Mouse (Mus musculus) liver, embryonic 15.5 days (tissue): Measurements from ENCODE around the gene Baz1b. TPM values are rescaled to one million over a fixed set of nuclear protein-coding genes. Genes with fewer than 3 reads are reported as not detected.
"Not testable (repeated sequence)": the region's sequence is repeated elsewhere in the genome, so short reads cannot be mapped to it uniquely, and the experiment has no call there.

Experiments used
- ATAC-seq: fragments of 200-750 bp; cut with Nextera tagmentation; 2 replicates; pipeline ENCODE4 v1.8.0; 2017; ENCODE audit warnings: moderate number of reproducible peaks, mild to moderate bottlenecking, moderate library complexity; ENCODE audit not compliant: insufficient read depth
- H3K27ac ChIP-seq: fragments of 300-500 bp; sonication (generic); replicated peaks from 2 replicates; pipeline ENCODE4 v1.5.1; 2015; ENCODE audit warnings: mild to moderate bottlenecking, inconsistent platforms
- H3K27me3 ChIP-seq: fragments of 300-500 bp; sonication (generic); 2 replicates; pipeline ENCODE4 v1.6.1; 2015; ENCODE audit warnings: mild to moderate bottlenecking, inconsistent platforms
- H3K36me3 ChIP-seq: fragments of 300-500 bp; sonication (generic); replicated peaks from 2 replicates; pipeline ENCODE4 v1.6.1; 2015; ENCODE audit warnings: moderate library complexity, mild to moderate bottlenecking, inconsistent platforms
- H3K4me1 ChIP-seq: fragments of 300-500 bp; sonication (generic); replicated peaks from 2 replicates; pipeline ENCODE4 v1.6.1; 2015; ENCODE audit warnings: inconsistent platforms
- H3K4me2 ChIP-seq: fragments of 300-500 bp; sonication (generic); 2 replicates; pipeline ENCODE4 v1.6.1; 2015; ENCODE audit warnings: moderate library complexity, mild to moderate bottlenecking, inconsistent platforms
- H3K4me3 ChIP-seq: fragments of 300-500 bp; sonication (generic); replicated peaks from 2 replicates; pipeline ENCODE4 v1.5.1; 2015; ENCODE audit warnings: mild to moderate bottlenecking, inconsistent platforms
- H3K9ac ChIP-seq: fragments of 300-500 bp; sonication (generic); 2 replicates; pipeline ENCODE4 v1.6.1; 2015; ENCODE audit warnings: moderate library complexity, mild to moderate bottlenecking, inconsistent platforms
- H3K9me3 ChIP-seq: fragments of 300-500 bp; sonication (generic); replicated peaks from 2 replicates; pipeline ENCODE4 v1.6.1; 2016; ENCODE audit warnings: inconsistent platforms
- WGBS: fragments of 180-500 bp; shearing (Covaris S2); methylation state at CpG from one replicate; pipeline ENCODE4 v1.1.7; 2015; ENCODE audit warnings: mixed read lengths; ENCODE audit not compliant: insufficient replicate concordance; 5-methylcytosine and 5-hydroxymethylcytosine counted together
- polyA plus RNA-seq: library from polyadenylated mRNA; unstranded; fragments of >200 nt; fragmentation: Nextera tagmentation; extraction: Ambion mirVana; gene quantifications from 2 replicates; pipeline ENCODE4 v1.2.1, GENCODE M21; 2015

Gene Baz1b
- polyA plus RNA-seq, 1 experiment from 2014 or later: 18.2 TPM

GRCm38 (mm10) chr5:135192431-135192830 is 5.4 kb downstream of the Baz1b start:
- WGBS: 95% methylated on average over 1 of the region's 1 CpGs
- Histone ChIP-seq H3K9me3 (no peaks in the 10 kb centered on the region), H3K36me3 (peaks cover 78% of the 10 kb centered on the region), H3K27ac (no peak overlapping the region), H3K27me3 (no peaks in the 10 kb centered on the region), H3K4me2 (no peak overlapping the region), H3K4me3 (no peak overlapping the region), H3K4me1 (peaks cover 57% of the 10 kb centered on the region), H3K9ac (no peak overlapping the region)
- ATAC-seq: no peak

GRCm38 (mm10) chr5:135196367-135196766 is 9.3 kb downstream of the Baz1b start:
- H3K9ac ChIP-seq: no peak overlapping the region
- 47% methylated on average over 6 of the region's 6 CpGs for WGBS

GRCm38 (mm10) chr5:135202763-135203162 is 15.7 kb downstream of the Baz1b start:
- Histone ChIP-seq H3K4me1 (no peaks in the 10 kb centered on the region), H3K9me3 (no peaks in the 10 kb centered on the region), H3K4me3 (no peak overlapping the region), H3K27me3 (no peaks in the 10 kb centered on the region), H3K4me2 (no peak overlapping the region), H3K9ac (no peak overlapping the region), H3K36me3 (peaks cover 92% of the 10 kb centered on the region), H3K27ac (no peak overlapping the region)
- ATAC-seq: no peak
- WGBS: 85% methylated on average over 3 of the region's 3 CpGs

More at GRCm38 (mm10) chr5:135196367-135196766, 9.3 kb downstream of the Baz1b start:
- Histone ChIP-seq H3K4me3 (no peak overlapping the region), H3K4me2 (no peak overlapping the region), H3K9me3 (no peaks in the 10 kb centered on the region), H3K27me3 (no peaks in the 10 kb centered on the region), H3K27ac (no peak overlapping the region), H3K36me3 (peaks cover 91% of the 10 kb centered on the region), H3K4me1 (peaks cover 34% of the 10 kb centered on the region)
- no peak for ATAC-seq

GRCm38 (mm10) chr5:135208197-135208596 is 21.1 kb downstream of the Baz1b start:
- Histone ChIP-seq H3K4me2 (no peak overlapping the region), H3K36me3 (peaks cover 96% of the 10 kb centered on the region), H3K4me3 (no peak overlapping the region), H3K9me3 (no peaks in the 10 kb centered on the region), H3K27me3 (no peaks in the 10 kb centered on the region), H3K4me1 (no peaks in the 10 kb centered on the region), H3K9ac (no peak overlapping the region), H3K27ac (no peak overlapping the region)
- no peak for ATAC-seq
- 75% methylated on average over 1 of the region's 1 CpGs for WGBS

- no peak overlapping the region for H3K9ac ChIP-seq
- no peak overlapping the region for H3K4me2 ChIP-seq
- H3K27ac ChIP-seq: no peak overlapping the region
- H3K9me3 ChIP-seq: no peaks in the 10 kb centered on the region
- no peak overlapping the region for H3K4me3 ChIP-seq
- ATAC-seq: no peak
- H3K27me3 ChIP-seq: no peaks in the 10 kb centered on the region
- peaks cover 98% of the 10 kb centered on the region for H3K36me3 ChIP-seq
- WGBS: 90% methylated on average over 6 of the region's 6 CpGs
- H3K4me1 ChIP-seq: no peaks in the 10 kb centered on the region
Measured at GRCm38 (mm10) chr5:135216871-135217270, 29.8 kb downstream of the Baz1b start.

GRCm38 (mm10) chr5:135220941-135221340 is 33.9 kb downstream of the Baz1b start:
- no peak overlapping the region for H3K9ac ChIP-seq
- H3K36me3 ChIP-seq: peaks cover 95% of the 10 kb centered on the region
- H3K4me2 ChIP-seq: no peak overlapping the region
- H3K4me1 ChIP-seq: no peaks in the 10 kb centered on the region
- no peak overlapping the region for H3K27ac ChIP-seq
- H3K4me3 ChIP-seq: no peak overlapping the region
- H3K27me3 ChIP-seq: no peaks in the 10 kb centered on the region
- no peaks in the 10 kb centered on the region for H3K9me3 ChIP-seq
- ATAC-seq: no peak

- Histone ChIP-seq H3K4me2 (no peak overlapping the region), H3K9me3 (no peaks in the 10 kb centered on the region), H3K4me3 (no peak overlapping the region), H3K27me3 (no peaks in the 10 kb centered on the region), H3K36me3 (peaks cover 93% of the 10 kb centered on the region), H3K4me1 (no peaks in the 10 kb centered on the region), H3K27ac (no peak overlapping the region), H3K9ac (no peak overlapping the region)
- no peak for ATAC-seq
- WGBS: 85% methylated on average over 7 of the region's 7 CpGs
Measured at GRCm38 (mm10) chr5:135222066-135222465, 35.0 kb downstream of the Baz1b start.

GRCm38 (mm10) chr5:135224169-135224568 is 37.1 kb downstream of the Baz1b start:
- peaks cover 92% of the 10 kb centered on the region for H3K36me3 ChIP-seq
- no peak overlapping the region for H3K9ac ChIP-seq
- no peak overlapping the region for H3K4me3 ChIP-seq
- WGBS: 90% methylated on average over 3 of the region's 3 CpGs
- no peak for ATAC-seq
- no peaks in the 10 kb centered on the region for H3K27me3 ChIP-seq
- H3K27ac ChIP-seq: no peak overlapping the region
- H3K4me2 ChIP-seq: no peak overlapping the region
- no peaks in the 10 kb centered on the region for H3K9me3 ChIP-seq
- no peaks in the 10 kb centered on the region for H3K4me1 ChIP-seq

- H3K27me3 ChIP-seq, H3K4me1 ChIP-seq, H3K4me2 ChIP-seq, H3K4me3 ChIP-seq, H3K27ac ChIP-seq, H3K9me3 ChIP-seq, H3K9ac ChIP-seq, ATAC-seq: not testable (repeated sequence)
- H3K36me3 ChIP-seq: peaks cover 95% of the 10 kb centered on the region
- WGBS: 84% methylated on average over 4 of the region's 4 CpGs
Measured at GRCm38 (mm10) chr5:135225879-135226278, 38.8 kb downstream of the Baz1b start.

GRCm38 (mm10) chr5:135230186-135230585 is 43.1 kb downstream of the Baz1b start:
- no peak for ATAC-seq
- Histone ChIP-seq H3K27me3 (no peaks in the 10 kb centered on the region), H3K9ac (no peak overlapping the region), H3K4me2 (no peak overlapping the region), H3K36me3 (peaks cover 97% of the 10 kb centered on the region), H3K4me1 (no peaks in the 10 kb centered on the region; the same call in 1 of the 2 replicates), H3K4me3 (no peak overlapping the region), H3K27ac (no peak overlapping the region), H3K9me3 (no peaks in the 10 kb centered on the region)
- WGBS: 84% methylated on average over 4 of the region's 4 CpGs

- WGBS: 82% methylated on average over 8 of the region's 8 CpGs
- no peaks in the 10 kb centered on the region for H3K9me3 ChIP-seq
- no peak overlapping the region for H3K27ac ChIP-seq
- H3K4me1 ChIP-seq: no peaks in the 10 kb centered on the region; the same call in 1 of the 2 replicates
- H3K9ac ChIP-seq: no peak overlapping the region
- H3K4me3 ChIP-seq: no peak overlapping the region
- H3K27me3 ChIP-seq: no peaks in the 10 kb centered on the region
- ATAC-seq: no peak
- H3K4me2 ChIP-seq: no peak overlapping the region
- H3K36me3 ChIP-seq: peaks cover 99% of the 10 kb centered on the region
Measured at GRCm38 (mm10) chr5:135233166-135233920, 46.3 kb downstream of the Baz1b start.

- no peak overlapping the region for H3K27ac ChIP-seq
- H3K9ac ChIP-seq: no peak overlapping the region
- 49% methylated on average over 2 of the region's 2 CpGs for WGBS
- H3K36me3 ChIP-seq: peaks cover 100% of the 10 kb centered on the region
- H3K4me2 ChIP-seq: no peak overlapping the region
- H3K9me3 ChIP-seq: no peaks in the 10 kb centered on the region
- H3K27me3 ChIP-seq: no peaks in the 10 kb centered on the region
- H3K4me1 ChIP-seq: no peaks in the 10 kb centered on the region
- no peak; the same call in 1 of the 2 replicates for ATAC-seq
- H3K4me3 ChIP-seq: no peak overlapping the region
Measured at GRCm38 (mm10) chr5:135236571-135236970, 49.5 kb downstream of the Baz1b start.
